Mouse (Mus musculus) stomach, postnatal 0 days (tissue): ENCODE measurements around the gene Rnf114.

ENCODE experiments used
- CTCF ChIP-seq: IDR thresholded peaks from 2 replicates; pipeline ENCODE4 v1.5.1; 2016; ENCODE audit warnings: antibody characterized with exemption, low read depth, mild to moderate bottlenecking, moderate library complexity
- EP300 ChIP-seq: optimal IDR thresholded peaks from 2 replicates; pipeline ENCODE3; 2016; ENCODE audit warnings: antibody characterized with exemption

DNA sequence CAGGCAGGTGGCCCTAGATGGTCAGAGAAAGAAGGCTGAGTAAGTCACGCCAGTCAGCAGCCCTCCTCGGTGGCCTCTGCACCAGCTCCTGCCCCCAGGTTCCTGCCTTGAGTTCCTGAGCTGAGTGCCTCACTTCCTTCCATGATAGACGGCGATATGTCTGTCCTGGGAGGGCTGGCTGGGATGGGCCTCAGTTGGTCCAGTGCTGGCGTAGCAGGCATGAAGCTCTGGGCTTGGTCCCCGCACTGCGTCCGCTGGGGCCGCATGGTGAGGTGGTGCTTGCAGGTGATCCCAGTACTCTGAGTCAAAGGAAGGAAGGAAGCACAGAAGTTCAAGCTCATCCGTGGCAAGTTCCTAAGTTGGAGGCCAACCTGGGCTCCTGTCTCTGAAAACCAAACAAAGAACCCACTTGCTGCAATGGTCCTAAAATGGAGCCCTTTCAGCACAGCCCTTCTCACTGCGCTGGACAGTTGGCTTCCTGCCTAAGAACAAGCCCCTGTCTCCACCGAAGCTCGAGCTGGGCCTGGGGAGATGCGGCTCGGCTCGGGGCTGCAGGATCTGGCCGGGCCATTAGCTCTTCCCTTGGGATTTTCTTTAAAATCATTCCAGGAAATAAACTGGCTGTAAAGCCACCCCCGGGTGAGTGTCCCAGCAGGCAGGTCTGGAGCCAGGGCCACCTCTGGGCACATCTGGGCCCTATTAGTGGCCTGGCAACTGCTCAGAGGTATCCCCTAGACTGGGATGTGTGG, 54.2 kb downstream of the Rnf114 start:
- no peak for TF ChIP-seq EP300
- no peak for TF ChIP-seq CTCF
